Mouse (Mus musculus) thymus, postnatal 0 days (tissue): ENCODE data around the gene Ccdc24. TPM values are rescaled to one million over a fixed set of nuclear protein-coding genes. Genes with fewer than 3 reads are reported as not detected.
A peak's percentile ranks its signal among the peaks of the same experiment; 100 is the strongest.

Experiments
- DNase-seq: peaks from one replicate; pipeline ENCODE4 v3.0.0-alpha.2; 2015; ENCODE audit warnings: low spot score
- polyA plus RNA-seq: library from polyadenylated mRNA; unstranded; fragments of >200 nt; fragmentation: Nextera tagmentation; extraction: Ambion mirVana; gene quantifications from 2 replicates; pipeline ENCODE4 v1.2.1, GENCODE M21; 2015

Gene Ccdc24
- polyA plus RNA-seq, 1 experiment from 2014 or later, result 0.08 TPM

DNA sequence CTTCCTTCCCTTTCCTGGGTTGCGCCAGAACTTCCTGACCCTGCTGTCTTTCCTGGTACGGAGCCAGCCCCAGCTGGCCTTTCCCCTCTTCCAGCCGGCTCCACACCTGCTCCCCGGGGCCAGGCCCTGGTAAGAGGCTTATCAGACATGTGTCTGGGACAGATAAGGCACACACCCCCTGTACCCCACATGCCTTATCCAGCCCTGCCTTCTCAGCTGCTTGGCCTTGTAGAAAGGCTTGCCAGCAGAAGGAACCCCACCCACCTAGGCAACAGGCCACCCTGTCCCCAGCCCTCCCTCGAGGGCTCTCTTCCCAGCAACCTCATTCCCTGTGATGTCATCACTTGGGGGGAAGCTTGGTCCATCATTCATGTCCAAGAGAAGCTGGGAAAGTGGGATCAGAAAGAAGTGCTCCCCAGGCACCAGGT is 42.2 kb downstream of the Ccdc24 start:
- no peak for DNase-seq

DNA sequence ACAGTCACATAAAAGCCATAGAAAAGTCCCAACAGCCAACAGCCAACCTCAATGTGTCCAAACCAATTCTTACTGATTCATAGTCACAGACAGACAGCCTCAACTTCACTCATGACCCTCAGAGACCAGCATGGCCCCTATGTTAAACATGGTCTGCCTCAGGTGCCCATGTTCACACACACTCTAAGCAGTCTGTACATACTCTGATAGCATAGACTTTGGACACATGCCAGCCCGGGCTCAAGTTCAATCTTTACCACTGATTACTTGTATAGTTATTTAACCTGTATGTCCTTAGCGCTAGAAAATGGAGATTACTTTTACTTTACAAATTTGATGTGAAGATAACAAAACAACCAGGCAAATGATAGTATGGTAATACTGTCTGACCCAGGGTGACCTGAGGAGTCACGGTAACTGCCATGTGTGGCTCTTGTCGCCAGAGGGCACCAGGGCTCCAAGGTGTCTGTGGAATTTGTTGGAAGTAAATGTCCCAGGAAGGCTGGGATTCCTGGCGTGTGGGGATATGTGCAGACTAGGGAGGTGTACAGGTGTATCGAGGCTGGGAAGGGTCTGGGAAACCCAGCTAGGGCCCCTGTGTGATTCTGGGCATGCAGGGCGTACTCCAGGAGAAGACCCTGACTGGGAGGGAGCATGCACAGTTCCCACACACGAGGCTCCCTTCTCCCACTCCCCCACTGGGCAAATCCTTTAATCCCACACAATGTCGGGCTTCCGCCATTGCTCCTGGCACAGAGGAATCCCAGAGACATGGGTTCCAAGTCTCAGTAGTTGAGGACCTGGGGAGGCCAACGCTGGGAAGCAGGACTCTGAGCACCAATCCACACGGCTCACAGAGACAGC is 42.9 kb downstream of the Ccdc24 start:
- peak; percentile 14 for DNase-seq

DNA sequence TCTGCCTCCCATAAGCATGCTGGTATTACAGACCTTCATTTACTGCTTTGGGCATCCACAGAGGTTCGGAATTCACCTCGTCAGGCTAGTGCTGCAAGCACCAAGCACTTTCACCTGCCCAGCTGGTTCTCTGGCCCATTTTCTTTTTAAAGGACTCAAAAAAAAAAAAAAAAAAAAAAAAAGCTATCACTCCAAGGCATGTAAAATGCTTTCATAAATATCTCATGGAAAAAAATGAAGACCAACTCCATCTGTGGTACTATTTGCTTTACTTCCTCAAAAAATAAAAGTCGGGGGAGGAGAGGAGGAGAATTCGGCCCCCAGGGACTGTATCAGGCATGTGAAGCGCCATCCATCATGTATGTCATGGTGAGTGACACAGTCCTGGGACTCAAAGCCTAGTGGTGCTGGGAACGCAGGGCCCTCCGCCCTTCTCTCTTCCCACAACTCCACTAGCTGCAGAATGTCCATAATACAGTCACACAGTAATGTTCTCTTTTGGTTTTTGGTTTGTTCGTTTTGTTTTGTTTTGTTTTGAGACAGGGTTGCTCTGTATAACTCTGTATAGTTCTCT is 43.7 kb downstream of the Ccdc24 start:
- no peak for DNase-seq

DNA sequence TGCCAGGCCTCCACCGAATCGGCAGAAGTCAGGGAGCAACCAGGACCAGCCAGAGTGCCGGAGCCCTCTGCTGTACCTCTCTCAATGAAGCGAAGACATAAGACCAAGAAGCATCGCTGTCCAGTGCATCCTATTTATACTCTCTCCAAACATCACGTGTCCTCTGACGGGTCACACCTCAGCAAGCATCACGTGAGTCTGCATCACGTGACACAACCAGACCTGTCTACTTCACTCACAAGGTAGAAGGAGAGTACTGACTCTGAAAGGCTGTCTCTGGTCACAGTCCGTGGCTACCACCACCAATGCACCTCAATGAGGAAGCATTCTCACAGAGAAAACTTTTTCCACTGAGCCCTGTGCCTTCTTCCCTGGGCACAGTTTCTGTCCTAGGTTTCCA is 54.3 kb downstream of the Ccdc24 start:
- DNase-seq, result no peak

DNA sequence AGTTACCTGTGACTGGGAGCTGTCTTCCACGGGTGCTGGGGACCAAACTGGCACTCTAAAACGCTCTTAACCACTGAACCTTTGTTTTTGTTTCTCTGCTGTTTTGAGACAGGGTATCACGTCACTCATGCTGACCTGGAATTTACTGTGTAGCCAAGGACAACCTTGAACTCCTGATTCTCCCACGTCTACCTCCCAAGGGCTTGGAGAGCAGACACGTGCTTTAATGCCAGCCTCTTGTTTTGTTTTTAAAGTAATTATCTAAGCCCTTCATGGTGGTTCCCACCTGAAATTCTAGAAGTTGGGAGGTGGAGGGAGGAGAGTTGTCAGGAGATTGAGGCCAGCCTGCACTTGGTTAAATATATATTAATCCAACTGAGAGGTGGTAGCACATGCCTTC is 55.6 kb downstream of the Ccdc24 start:
- no peak for DNase-seq

Other genes starting within 250 kb of the Ccdc24 start
- gene Dmap1, start 190.3 kb downstream of the Ccdc24 start, polyA plus RNA-seq, result 51.7 and 53.7 TPM in 2 replicates
- not detected in 2 replicates for gene Gm12845, start 148.1 kb downstream of the Ccdc24 start, polyA plus RNA-seq
- gene Klf17, start 106.9 kb downstream of the Ccdc24 start, polyA plus RNA-seq, result 0.10 TPM in 1 of 2 replicates, not detected in the other
- gene Slc6a9, start 38.1 kb downstream of the Ccdc24 start, polyA plus RNA-seq, result 1.4 and 2.6 TPM in 2 replicates
- gene B4galt2, start 10.9 kb upstream of the Ccdc24 start, polyA plus RNA-seq, result 1.3 and 1.7 TPM in 2 replicates
- 215 TPM in 2 replicates for gene Atp6v0b, start 14.8 kb upstream of the Ccdc24 start, polyA plus RNA-seq
- 20.4 and 22.5 TPM in 2 replicates for gene Dph2, start 19.5 kb upstream of the Ccdc24 start, polyA plus RNA-seq
- 22.0 and 25.4 TPM in 2 replicates for gene Ipo13, start 42.4 kb upstream of the Ccdc24 start, polyA plus RNA-seq
- gene Artn, start 57.2 kb upstream of the Ccdc24 start, polyA plus RNA-seq, result 0.05 and 0.30 TPM in 2 replicates